Comparison of ENCODE assay signal across 16 mouse cellular contexts in genomic region chr5:28992796-28993195, GRCm38 (mm10).
A peak's percentile ranks its signal among the peaks of the same experiment; 100 is the strongest.
DNase-seq lines count a peak whose midpoint lies in the region; ATAC-seq and TF ChIP-seq lines count a peak whose summit lies in the region.
"Had no signal": no experiment of that assay in that cellular context is flagged by ENCODE, and none has a peak within 500 bp of the region (broad histone marks: within the 10 kb centered on the region; RNA-seq: fewer than 3 reads in every experiment).

No protein-coding gene starts in this region.

- no peaks in the 10 kb centered on the region for H3K9me3 ChIP-seq in hindbrain, postnatal 0 days (ENCODE audit: low read length)
- no peaks in the 10 kb centered on the region for H3K9me3 ChIP-seq in hindbrain, embryonic 16.5 days (ENCODE audit: control insufficient read depth, low read length)
- H3K9me3 ChIP-seq: embryonic facial prominence, embryonic 12.5 days; hindbrain, embryonic 15.5 days had no signal

- H3K4me1 ChIP-seq in hindbrain, postnatal 0 days (ENCODE audit: insufficient read depth, low read length) = no peaks in the 10 kb centered on the region
- H3K4me1 ChIP-seq in hindbrain, embryonic 16.5 days (ENCODE audit: control insufficient read depth, insufficient read depth, low read depth, low read length) = no peaks in the 10 kb centered on the region
- H3K4me1 ChIP-seq in cerebellum, adult 2 months (ENCODE audit: control insufficient read depth, insufficient read depth, low read length) = no peaks in the 10 kb centered on the region; the same call in 1 of the 2 replicates
- H3K4me1 ChIP-seq: embryonic facial prominence, embryonic 12.5 days; heart, embryonic 12.5 days; hindbrain, embryonic 15.5 days had no signal

- DNase-seq in hindbrain, postnatal 0 days (ENCODE audit: low spot score) = peak; percentile 13
- peak; percentile 13 to 29 for DNase-seq in cerebellum, adult 2 months
- peak; percentile 1 for DNase-seq in cerebellum, adult 9-10 months
- DNase-seq in cerebellum, postnatal 25 days = peak; percentile 32 to 67
- DNase-seq in layer of hippocampus, adult 8-10 months (ENCODE audit: low spot score in 2 of 2) = no peak
- DNase-seq in embryo, embryonic 9.5 days (ENCODE audit: extremely low spot score) = no peak
- DNase-seq: adrenal gland, adult 8-10 months; adrenal gland, postnatal 36 days; embryo, embryonic 11 days; gastrocnemius, postnatal 14 days; kidney, adult 11 months had no signal

- no peak overlapping the region for H3K27ac ChIP-seq in hindbrain, postnatal 0 days
- H3K27ac ChIP-seq in hindbrain, embryonic 16.5 days (ENCODE audit: low read depth, low read length) = no peak overlapping the region
- no peak overlapping the region for H3K27ac ChIP-seq in cerebellum, adult 2 months (ENCODE audit: insufficient read depth, low read length)
- H3K27ac ChIP-seq: embryonic facial prominence, embryonic 12.5 days; hindbrain, embryonic 15.5 days had no signal

- H3K4me3 ChIP-seq in hindbrain, postnatal 0 days (ENCODE audit: low read length) = no peak overlapping the region
- no peak overlapping the region for H3K4me3 ChIP-seq in hindbrain, embryonic 16.5 days (ENCODE audit: low read length)
- no peak overlapping the region for H3K4me3 ChIP-seq in cerebellum, adult 2 months (replicated peaks; ENCODE audit: insufficient read depth, low read depth, low read length)
- H3K4me3 ChIP-seq: embryonic facial prominence, embryonic 12.5 days; heart, embryonic 12.5 days; hindbrain, embryonic 15.5 days had no signal

- no peak for TF ChIP-seq POLR2A in cerebellum, adult 2 months (IDR thresholded peaks at IDR 0.05; ENCODE audit: borderline replicate concordance, insufficient read depth, low read length)

- ATAC-seq in hindbrain, postnatal 0 days = no peak
- ATAC-seq in hindbrain, embryonic 16.5 days = no peak
- ATAC-seq: forebrain, embryonic 16.5 days had no signal

- no peaks in the 10 kb centered on the region for H3K27me3 ChIP-seq in hindbrain, postnatal 0 days (ENCODE audit: insufficient read depth, low read length)
- H3K27me3 ChIP-seq in hindbrain, embryonic 16.5 days (replicated peaks; ENCODE audit: control insufficient read depth, insufficient read depth, low read length) = no peaks in the 10 kb centered on the region
- no peaks in the 10 kb centered on the region for H3K27me3 ChIP-seq in cerebellum, adult 2 months (ENCODE audit: control insufficient read depth, insufficient read depth, low read length)
- H3K27me3 ChIP-seq: embryonic facial prominence, embryonic 12.5 days; heart, embryonic 12.5 days; hindbrain, embryonic 15.5 days had no signal

- no peak overlapping the region for H3K4me2 ChIP-seq in hindbrain, postnatal 0 days (ENCODE audit: low read depth, low read length)
- no peak overlapping the region for H3K4me2 ChIP-seq in hindbrain, embryonic 16.5 days (ENCODE audit: low read length)
- H3K4me2 ChIP-seq: embryonic facial prominence, embryonic 12.5 days; heart, embryonic 12.5 days; hindbrain, embryonic 15.5 days had no signal

- 76% methylated on average over 2 of the region's 2 CpGs for WGBS in hindbrain, postnatal 0 days
- WGBS in hindbrain, embryonic 16.5 days = 86% methylated on average over 2 of the region's 2 CpGs
- WGBS in cerebellum, adult 2 months = 43% methylated on average over 2 of the region's 2 CpGs

- H3K36me3 ChIP-seq in hindbrain, postnatal 0 days (ENCODE audit: insufficient read depth, low read length) = no peaks in the 10 kb centered on the region
- no peaks in the 10 kb centered on the region for H3K36me3 ChIP-seq in hindbrain, embryonic 16.5 days (ENCODE audit: control insufficient read depth, insufficient read depth, low read length)
- H3K36me3 ChIP-seq: embryonic facial prominence, embryonic 12.5 days; heart, embryonic 12.5 days; hindbrain, embryonic 15.5 days had no signal

- no peak overlapping the region for H3K9ac ChIP-seq in hindbrain, postnatal 0 days (replicated peaks; ENCODE audit: low read length)
- H3K9ac ChIP-seq in hindbrain, embryonic 16.5 days (ENCODE audit: low read depth, low read length) = no peak overlapping the region
- H3K9ac ChIP-seq: embryonic facial prominence, embryonic 12.5 days; heart, embryonic 12.5 days; hindbrain, embryonic 15.5 days had no signal

- TF ChIP-seq CTCF in hindbrain, postnatal 0 days (IDR thresholded peaks at IDR 0.05; ENCODE audit: low read depth) = no peak
- TF ChIP-seq CTCF in cerebellum, adult 2 months (IDR thresholded peaks at IDR 0.05; ENCODE audit: borderline replicate concordance, insufficient read depth, low read depth, low read length) = no peak

Comparison
In these comparisons a context has a peak if more than half of its experiments do, and no peak if none do; other contexts are left out.
1. DNase-seq: peak in hindbrain, postnatal 0 days (single experiment), cerebellum, adult 2 months (2 of 2), cerebellum, adult 9-10 months (single experiment) and cerebellum, postnatal 25 days (2 of 2); none in layer of hippocampus, adult 8-10 months (0 of 2) and embryo, embryonic 9.5 days (single experiment).